Mouse (Mus musculus) thymus, adult 18-20 months (tissue): ENCODE measurements around the gene Apba1.

Experiments used
- DNase-seq, 2 experiments: peaks; one replicate each; pipeline ENCODE4 v3.0.0; 2022; ENCODE audit warnings: mixed read lengths in 2 of 2

The Apba1 gene

GRCm38 (mm10) chr19:23988166-23988565, 229.5 kb downstream of the Apba1 start:
- DNase-seq: no peak

- DNase-seq: no peak
These were observed 237.2 kb downstream of the Apba1 start for GRCm38 (mm10) chr19:23995766-23996399.
